Mouse (Mus musculus): ENCODE measurements around the gene Ap4m1.

- TF ChIP-seq POLR2A (IDR thresholded peaks at IDR 0.05; ENCODE audit: insufficient read depth, low read depth, low read length), result no peak
- no peak for TF ChIP-seq CTCF (IDR thresholded peaks at IDR 0.05)
- TF ChIP-seq EP300 (IDR thresholded peaks at IDR 0.05; ENCODE audit: insufficient read depth, low read depth, low read length), result no peak
Observed at GRCm38 (mm10) chr5:138160224-138160762, 11.5 kb upstream of the Ap4m1 start.

Measured in heart, adult 2 months (tissue).